Mouse (Mus musculus) ovary, adult 10 weeks (tissue): Measurements from ENCODE around the gene Erbb2. TPM values are rescaled to one million over a fixed set of nuclear protein-coding genes. Genes with fewer than 3 reads are reported as not detected.

Experiments used
- polyA plus RNA-seq: library from polyadenylated mRNA; stranded (reverse); fragments of 350-450 nt; fragmentation: Illumina TruSeq; extraction: RNeasy Lipid Tissue Mini Kit (QIAGEN cat#74804); gene quantifications from one replicate; pipeline ENCODE4 v1.2.3, GENCODE M21; 2014

The Erbb2 gene
- polyA plus RNA-seq, result 0.71 TPM

DNA sequence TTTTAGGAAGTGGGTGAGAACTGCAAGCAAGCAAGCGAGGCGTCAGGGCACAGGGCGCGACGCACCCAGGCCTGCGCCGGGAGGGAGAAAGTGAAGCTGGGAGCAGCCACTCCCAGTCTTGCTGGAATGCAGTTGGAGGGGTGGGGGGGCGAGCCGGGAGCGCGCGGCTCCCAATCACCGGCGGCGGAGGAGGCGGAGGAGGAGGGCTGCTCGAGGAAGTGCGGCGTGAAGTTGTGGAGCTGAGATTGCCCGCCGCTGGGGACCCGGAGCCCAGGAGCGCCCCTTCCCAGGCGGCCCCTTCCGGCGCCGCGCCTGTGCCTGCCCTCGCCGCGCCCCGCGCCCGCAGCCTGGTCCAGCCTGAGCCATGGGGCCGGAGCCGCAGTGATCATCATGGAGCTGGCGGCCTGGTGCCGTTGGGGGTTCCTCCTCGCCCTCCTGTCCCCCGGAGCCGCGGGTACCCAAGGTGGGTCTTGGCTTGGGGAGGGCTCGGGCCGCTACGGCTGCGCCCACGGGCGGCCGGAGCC is at the start of gene Erbb2:
Gene Erbb2, plus strand, starts transcription at position 198 of the 524 bp plus-strand sequence.

DNA sequence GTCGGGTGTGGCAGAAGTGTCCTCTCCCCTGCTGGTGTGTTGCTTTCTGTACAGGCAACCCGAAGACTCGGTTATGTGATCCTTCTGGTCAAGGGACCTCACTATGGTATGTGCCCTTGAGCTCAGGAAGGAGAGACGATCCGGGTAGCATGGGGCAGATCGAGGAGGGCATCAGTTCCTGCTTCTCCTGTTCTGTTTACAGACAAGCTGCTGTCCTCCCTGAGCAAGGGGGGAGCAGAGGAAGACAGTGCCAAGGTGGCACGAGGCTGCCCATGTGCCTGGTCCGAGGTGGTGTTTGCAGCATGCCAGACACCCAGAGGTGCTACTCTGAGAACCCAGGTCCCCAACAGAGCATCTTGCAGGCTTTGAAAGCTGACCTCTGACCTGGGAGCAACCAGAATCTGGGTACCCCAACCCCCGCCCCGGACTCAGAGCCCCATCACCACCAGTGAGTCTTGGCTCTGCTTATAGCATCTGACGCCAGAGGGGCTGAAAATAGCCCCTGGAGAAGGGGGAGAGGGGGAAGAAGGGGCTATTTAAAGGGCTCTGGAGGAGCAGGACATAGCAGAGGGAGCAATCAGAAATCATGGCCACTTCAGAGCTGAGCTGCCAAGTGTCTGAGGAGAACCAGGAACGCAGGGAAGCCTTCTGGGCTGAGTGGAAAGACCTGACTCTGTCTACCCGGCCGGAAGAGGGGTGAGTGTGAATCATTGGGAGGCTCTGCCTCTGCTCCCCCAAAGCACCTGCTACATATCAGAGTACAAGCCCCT is 28.8 kb upstream of the Erbb2 start, which contains the start of gene Tcap:
Gene Tcap, plus strand, starts transcription at position 551 of the 770 bp plus-strand sequence.

DNA sequence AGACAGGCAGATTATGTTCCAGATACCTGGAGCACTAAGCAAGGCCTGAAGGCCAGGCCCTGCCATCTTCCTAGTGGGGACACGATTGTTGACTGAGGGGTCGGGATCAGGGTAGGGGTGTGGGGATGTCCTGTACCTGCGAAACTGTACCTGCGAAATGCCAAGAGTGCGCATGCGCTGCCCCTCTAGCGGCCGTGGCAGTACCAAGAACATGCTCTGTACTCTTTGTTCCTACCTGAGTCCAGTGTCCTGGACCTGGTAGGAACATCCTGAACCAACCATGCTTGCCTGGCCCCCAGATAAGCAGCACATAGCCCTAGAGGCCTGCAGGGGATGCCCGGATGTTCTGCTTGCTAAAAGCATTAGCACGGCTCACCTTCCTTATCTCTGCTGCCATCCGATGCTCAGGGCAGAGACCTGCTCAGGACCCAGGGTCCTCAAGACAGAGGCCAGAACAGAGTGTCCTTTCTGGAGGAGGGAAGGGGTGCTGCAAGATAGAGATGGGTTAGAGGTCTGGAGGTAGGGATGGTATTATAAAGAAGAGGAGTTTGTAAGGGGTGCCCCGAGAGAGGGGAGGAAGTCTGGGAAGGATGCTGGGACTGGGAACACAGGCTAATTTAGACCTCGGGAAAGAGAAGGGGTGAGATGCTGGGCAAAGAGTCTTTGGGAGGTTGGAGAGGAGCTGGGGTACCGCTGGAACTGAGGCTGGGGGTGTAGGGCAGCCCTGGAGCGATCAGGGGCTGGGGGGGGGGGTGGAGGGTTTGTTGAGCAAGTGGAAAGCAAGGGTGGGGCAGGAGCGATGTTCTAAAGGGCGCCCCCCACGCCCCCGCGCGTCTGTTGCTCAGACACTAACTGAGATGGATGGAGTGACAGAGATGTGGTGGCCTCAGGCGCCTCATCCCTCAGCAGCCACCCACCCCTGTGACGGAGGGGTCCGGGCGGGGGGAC is 26.4 kb upstream of the Erbb2 start, which contains the start of gene Pnmt:
Gene Pnmt, plus strand, starts transcription at position 813 of the 948 bp plus-strand sequence.

GRCm38 (mm10) chr11:98400161-98400726 is 12.0 kb upstream of the Erbb2 start, which contains the start of gene Pgap3:
TSS of gene Pgap3 (minus strand) at chr11:98400490.

GRCm38 (mm10) chr11:98438331-98439158 is 26.3 kb downstream of the Erbb2 start, which contains the start of gene Mien1:
TSS of gene Mien1 (minus strand) at chr11:98438991.

DNA sequence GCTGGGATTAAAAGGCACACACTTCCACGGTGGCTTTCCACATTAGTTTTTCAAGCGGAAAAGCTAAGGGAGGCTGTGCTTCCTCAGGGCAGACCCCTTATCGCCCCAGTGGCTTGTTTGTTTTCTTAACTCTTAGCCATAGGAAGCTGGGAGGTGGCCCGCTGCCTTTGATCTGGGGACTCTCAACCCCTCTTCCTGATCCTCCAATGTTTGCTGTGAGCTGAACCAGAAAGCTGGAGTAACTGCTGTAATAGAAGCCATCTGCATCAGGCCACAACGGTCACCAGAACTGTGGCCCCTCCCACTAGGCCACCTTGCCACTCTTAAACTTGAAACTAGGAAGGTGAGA is 33.9 kb downstream of the Erbb2 start, which contains the start of gene Grb7:
Gene Grb7, plus strand, starts transcription at position 182 of the 349 bp plus-strand sequence.

Other genes starting within 250 kb of the Erbb2 start
- 47.4 TPM for gene Med1, start 219.2 kb upstream of the Erbb2 start, polyA plus RNA-seq
- gene Cdk12, start 209.4 kb upstream of the Erbb2 start, polyA plus RNA-seq, result 39.3 TPM
- gene Neurod2, start 82.8 kb upstream of the Erbb2 start, polyA plus RNA-seq, result not detected
- gene Ppp1r1b, start 64.1 kb upstream of the Erbb2 start, polyA plus RNA-seq, result 1.1 TPM
- gene Stard3, start 54.1 kb upstream of the Erbb2 start, polyA plus RNA-seq, result 0.91 TPM
- gene Tcap, start 28.7 kb upstream of the Erbb2 start, polyA plus RNA-seq, result not detected
- gene Pnmt, start 26.0 kb upstream of the Erbb2 start, polyA plus RNA-seq, result not detected
- gene Pgap3, start 12.0 kb upstream of the Erbb2 start, polyA plus RNA-seq, result not detected
- gene Mien1, start 26.5 kb downstream of the Erbb2 start, polyA plus RNA-seq, result 30.3 TPM
- gene Grb7, start 33.9 kb downstream of the Erbb2 start, polyA plus RNA-seq, result 0.31 TPM
- gene Ikzf3, start 133.6 kb downstream of the Erbb2 start, polyA plus RNA-seq, result 0.31 TPM
- gene Zpbp2, start 138.6 kb downstream of the Erbb2 start, polyA plus RNA-seq, result 0.60 TPM
- 6.9 TPM for gene Ormdl3, start 174.9 kb downstream of the Erbb2 start, polyA plus RNA-seq
- not detected for gene Lrrc3c, start 185.8 kb downstream of the Erbb2 start, polyA plus RNA-seq
- gene Gm12355, start 213.2 kb downstream of the Erbb2 start, polyA plus RNA-seq, result 0.80 TPM
- not detected for gene Gsdma3, start 213.9 kb downstream of the Erbb2 start, polyA plus RNA-seq
- gene Gsdma2, start 234.3 kb downstream of the Erbb2 start, polyA plus RNA-seq, result not detected